Mouse (Mus musculus) ovary, adult 18-20 months (tissue): ENCODE data around the gene Cubn.

Experiments used
- DNase-seq: peaks from one replicate; pipeline ENCODE4 v3.0.0; 2022; ENCODE audit warnings: low spot score, mixed read lengths

Gene Cubn

GRCm38 (mm10) chr2:13352775-13353174, 138.8 kb downstream of the Cubn start:
- no peak for DNase-seq

- no peak for DNase-seq
These were observed 139.4 kb downstream of the Cubn start for GRCm38 (mm10) chr2:13352112-13352728.

DNA sequence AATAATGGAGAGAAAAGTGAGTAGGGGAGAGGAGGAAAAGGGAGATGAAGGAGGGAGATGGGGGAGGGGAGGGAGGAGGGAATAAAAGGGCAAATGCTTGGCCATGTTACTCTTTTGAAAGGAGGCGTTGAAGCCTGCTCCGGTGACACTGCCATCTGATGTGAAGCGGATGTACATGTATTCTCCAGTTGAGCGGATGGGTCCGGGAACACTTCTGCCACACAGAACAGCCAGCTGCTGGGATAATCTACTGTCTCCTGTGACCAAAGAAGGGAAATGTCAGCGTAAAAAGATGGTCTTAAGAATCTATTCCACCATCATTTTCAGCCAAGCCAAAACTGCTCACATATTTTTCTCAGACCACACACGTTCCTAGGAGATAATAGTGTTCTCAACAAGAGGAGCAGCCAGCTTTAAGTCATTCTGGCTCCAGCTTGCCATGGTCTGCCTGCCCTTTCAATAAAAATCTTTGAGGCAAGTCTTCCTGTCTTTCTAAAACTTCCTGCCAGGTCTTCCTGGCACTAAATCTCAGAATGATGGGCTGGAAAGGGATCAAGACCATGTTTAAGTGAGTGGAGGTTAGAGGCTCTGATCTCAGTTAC, 149.2 kb downstream of the Cubn start:
- no peak for DNase-seq

DNA sequence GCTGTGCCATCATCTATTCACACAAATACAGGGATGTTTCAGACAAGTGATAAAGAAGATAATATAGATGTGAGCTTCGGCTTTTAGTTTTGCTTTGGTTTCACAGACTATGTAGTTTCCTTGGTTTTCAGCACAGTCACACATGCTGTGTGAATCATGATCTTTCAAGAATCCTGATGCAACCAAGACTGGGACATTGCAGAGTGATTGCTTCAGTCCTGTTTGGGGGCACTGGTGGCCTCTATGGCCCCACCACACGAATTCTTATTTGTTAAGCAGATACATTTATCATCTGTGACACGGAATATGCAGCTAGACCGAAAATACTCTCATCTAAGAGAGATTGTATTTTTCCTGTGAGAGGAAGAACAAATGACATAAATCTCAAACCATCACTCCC, 156.2 kb downstream of the Cubn start:
- DNase-seq: no peak

- DNase-seq: no peak
These were observed 161.7 kb downstream of the Cubn start for GRCm38 (mm10) chr2:13329754-13330417.

GRCm38 (mm10) chr2:13303376-13303775, 188.2 kb downstream of the Cubn start:
- no peak for DNase-seq

DNA sequence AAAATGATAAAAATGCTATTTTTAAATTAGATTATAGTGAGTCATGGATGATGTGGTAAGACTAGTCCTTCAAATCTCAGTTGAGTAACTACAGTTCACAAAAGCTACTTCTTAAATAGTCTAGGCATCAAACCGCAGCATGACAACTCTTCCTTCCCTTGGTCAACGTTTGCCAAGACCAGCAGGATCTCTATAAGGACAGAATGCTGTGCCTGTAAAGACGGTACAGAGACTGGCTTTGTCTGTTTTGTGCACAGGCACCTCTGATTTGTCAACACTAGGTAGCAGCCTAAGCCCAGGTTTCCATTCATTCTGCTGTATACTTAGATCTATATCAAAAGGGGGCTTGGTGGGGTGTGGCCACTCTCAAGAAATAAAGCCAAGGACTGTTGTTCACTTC, 192.6 kb downstream of the Cubn start:
- DNase-seq: no peak

DNA sequence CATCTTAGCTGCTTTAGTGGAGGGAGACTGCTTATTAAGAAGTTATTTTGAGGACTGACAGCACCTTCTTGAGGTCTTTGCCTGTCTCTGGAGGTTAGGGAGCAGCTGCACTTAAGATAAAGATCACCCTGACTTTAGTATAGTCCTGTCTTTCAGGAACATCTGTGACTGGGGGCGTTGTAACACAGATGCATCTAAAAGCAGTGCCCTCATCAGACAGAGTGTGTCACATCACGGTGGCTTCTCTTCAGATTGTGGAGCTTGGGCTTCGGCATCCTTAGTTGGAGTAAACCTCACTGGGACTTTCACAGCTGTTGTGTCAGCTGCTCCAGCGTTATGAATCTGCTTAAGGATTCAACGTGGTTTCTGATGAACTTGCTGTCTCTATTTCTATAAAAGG, 193.9 kb downstream of the Cubn start:
- DNase-seq: no peak

DNA sequence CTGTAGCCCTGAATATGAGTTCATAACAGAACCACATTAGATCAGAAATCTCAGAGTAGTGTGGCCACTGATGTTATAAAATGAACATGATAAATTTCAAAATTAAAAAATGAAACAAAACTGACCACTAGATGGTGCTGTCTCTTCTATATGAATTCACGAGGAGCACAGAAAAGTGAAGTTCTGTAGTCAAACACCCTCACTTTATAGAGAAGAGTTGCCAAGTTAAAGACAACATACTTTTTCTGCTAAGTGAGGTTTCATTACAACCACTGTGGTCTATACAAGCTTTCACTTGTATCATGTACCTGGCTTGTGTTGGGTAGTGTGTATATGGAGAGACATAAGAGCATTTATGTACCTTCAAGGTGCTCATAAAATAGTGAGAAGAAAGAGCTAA, 201.0 kb downstream of the Cubn start:
- no peak for DNase-seq

DNA sequence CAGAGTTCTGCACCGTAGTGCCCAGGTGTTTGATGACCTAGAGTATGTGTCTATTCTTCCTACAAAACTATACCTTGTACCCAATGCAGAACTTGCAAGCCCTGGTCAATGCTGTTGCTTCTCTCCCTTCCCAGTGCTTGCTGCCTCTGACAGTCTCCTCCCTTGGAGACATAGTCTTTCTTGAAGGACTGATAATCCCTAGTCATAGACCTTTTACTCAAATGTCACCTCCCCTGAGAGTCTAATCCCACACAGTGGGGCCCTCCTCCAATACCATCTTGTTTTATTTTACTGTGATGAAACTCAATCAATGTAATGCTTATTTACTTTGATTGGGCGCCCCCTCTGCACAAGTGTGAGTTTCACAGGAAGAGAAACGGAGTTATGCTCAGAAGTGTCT, 201.5 kb downstream of the Cubn start:
- no peak for DNase-seq

- no peak for DNase-seq
These were observed 213.3 kb downstream of the Cubn start for GRCm38 (mm10) chr2:13278114-13278862.

DNA sequence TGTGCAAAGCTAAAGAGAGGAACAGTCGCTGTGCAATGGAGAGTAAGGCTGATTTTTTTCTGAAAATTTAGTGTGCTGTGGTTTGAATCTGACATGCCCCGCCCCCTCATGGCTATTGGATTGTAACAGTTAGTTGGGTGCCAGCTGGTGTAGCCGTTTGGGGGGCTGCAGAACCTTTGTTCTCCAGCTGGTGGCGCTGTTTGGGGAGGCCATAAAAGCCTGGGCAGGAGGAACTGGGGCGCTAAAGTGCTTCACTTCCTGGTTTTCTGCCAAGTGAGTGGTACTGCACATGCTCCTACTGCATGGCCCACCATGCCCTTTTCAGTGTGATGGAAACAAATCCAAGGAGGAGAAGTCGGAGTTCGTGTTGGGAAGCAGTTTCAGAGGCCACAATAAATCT, 215.7 kb downstream of the Cubn start:
- no peak for DNase-seq

- peak; percentile 98 for DNase-seq
These were observed 220.3 kb downstream of the Cubn start, which contains the start of gene Rsu1 for GRCm38 (mm10) chr2:13271165-13271957. TSS of gene Rsu1 (minus strand) at chr2:13271415.

DNA sequence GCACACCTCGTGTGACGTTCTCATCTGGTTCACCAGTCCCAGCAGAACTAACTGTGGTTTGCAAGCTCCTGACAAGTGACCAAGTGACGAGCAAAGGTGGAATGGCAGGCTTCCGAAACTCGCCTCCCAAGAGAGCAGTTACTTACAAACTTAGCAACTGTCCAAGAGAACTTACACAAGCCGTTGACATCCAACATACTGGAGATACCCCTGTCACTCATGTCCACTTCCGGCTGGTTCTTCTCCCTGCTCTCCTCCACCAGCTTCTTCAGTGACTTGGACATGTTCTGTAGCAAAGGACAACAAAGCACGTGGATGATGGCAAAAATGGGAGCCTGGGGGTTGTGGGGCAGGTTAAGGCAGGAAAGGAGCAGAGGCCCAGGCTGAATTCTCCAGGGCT, 220.9 kb downstream of the Cubn start:
- DNase-seq: no peak

GRCm38 (mm10) chr2:13268681-13269293, 222.8 kb downstream of the Cubn start:
- no peak for DNase-seq

DNA sequence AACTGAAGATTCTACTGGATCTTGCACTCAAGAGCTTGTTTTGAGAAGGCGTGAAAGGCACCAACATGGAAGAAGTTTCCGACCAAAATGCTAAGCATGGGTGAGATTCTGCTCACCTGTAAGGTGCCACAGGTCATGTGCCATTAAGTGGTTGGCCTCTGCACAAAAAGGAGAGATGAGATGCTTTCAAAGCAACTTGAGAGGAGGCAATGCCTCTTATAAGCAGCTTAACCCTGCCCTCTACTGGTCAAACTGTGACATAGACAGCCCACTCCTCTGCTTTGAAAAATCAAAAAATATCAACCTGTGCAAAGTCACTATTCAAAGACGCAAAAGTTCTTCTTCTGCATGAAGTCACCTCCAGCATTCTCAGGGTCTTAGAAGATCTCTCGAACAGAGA, 226.7 kb downstream of the Cubn start:
- no peak for DNase-seq

GRCm38 (mm10) chr2:13263150-13263549, 228.5 kb downstream of the Cubn start:
- DNase-seq: no peak

DNA sequence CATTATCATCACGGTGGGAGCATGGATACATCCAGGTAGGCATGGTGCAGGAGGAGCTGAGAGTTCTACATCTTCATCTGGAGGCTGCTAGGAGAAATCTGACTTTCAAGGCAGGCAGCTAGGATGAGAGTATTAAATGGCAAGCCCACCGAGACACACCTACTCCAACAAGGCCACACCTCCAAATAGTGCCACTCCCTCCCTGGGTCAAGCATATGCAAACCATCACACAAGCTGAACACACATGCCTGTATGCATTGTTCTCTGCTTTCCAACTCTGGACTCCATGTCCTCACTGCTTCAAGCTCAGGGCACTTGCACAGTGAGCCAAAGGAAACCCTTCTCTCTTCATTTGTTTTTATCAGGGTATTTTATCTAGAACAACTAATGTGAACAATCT, 233.0 kb downstream of the Cubn start:
- DNase-seq: no peak

- no peak for DNase-seq
These were observed 250.9 kb downstream of the Cubn start for GRCm38 (mm10) chr2:13240711-13241110.

DNA sequence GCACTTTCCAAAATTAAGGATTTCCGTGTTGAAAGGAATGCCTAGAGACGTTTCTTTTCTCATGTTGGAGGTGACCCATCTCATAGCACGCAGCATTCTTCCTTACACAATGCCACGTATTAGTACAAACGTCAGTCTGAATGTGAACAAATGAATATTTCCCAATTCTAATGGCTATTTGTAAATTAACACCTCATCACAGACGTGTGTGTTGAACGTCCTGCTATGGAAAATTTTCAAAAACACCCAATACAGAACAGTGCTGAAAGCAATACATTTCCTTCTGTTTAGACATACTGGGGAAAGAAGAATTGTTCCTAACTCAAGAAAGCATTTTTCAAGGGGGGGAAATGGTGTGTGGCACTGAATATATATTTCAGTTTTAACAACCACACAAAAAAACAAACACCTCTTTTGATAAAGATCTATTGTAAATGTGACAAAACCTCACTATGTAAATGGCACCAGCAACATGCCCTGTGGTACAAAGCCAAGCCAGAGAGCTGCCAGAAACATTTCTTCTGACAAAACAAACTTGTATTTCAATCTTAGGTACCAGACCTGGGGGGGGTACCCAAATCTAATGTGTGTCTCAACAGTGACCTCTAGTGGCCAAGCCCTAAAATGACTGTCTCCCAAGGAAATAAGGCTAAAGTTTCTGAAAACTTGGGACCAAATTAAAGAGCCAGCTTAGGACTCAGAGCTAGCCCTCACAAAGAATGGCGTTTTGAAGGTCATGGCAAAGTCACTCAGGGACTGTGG, 254.3 kb downstream of the Cubn start:
- DNase-seq: no peak

GRCm38 (mm10) chr2:13235696-13236095, 255.9 kb downstream of the Cubn start:
- peak; percentile 13 for DNase-seq
